Mouse (Mus musculus) MEL (cell line): ENCODE results near the gene Bbs9.
"Not testable (repeated sequence)": the region's sequence is repeated elsewhere in the genome, so short reads cannot be mapped to it uniquely, and the experiment has no call there.

Source experiments
- CHD2 ChIP-seq: IDR thresholded peaks from 2 replicates; pipeline ENCODE4 v1.6.1; 2011; ENCODE audit warnings: low read length, improper control_type of control experiment
- CTCF ChIP-seq, 3 experiments: IDR thresholded peaks in 2 of 3; conservative IDR thresholded peaks in 1 of 3; 2 replicates each; pipeline ENCODE4 v1.5.1; 2011 to 2012; ENCODE audit warnings: low read length in 3 of 3, low read depth in 2 of 3, mild to moderate bottlenecking in 2 of 3, improper control_type of control experiment in 1 of 3, inconsistent platforms in 1 of 3, mixed read lengths in 1 of 3, moderate library complexity in 1 of 3; ENCODE audit not compliant: control insufficient read depth in 1 of 3, insufficient read depth in 1 of 3, poor library complexity in 1 of 3, severe bottlenecking in 1 of 3
- TCF12 ChIP-seq: IDR thresholded peaks from 2 replicates; pipeline ENCODE4 v1.6.1; 2014; ENCODE audit warnings: low read depth, mild to moderate bottlenecking, inconsistent platforms, low read length, improper control_type of control experiment, moderate library complexity

- peak; percentile 6; the same call in 1 of the 2 replicates for TF ChIP-seq CHD2
- not testable (repeated sequence) for TF ChIP-seq TCF12; CTCF (IDR thresholded peaks at IDR 0.05 in 2 of 3, conservative IDR thresholded peaks at IDR 0.05 in 1 of 3; ENCODE audit: control insufficient read depth in 1 of 3, insufficient read depth in 1 of 3, low read depth in 2 of 3, low read length in 3 of 3, poor library complexity in 1 of 3, severe bottlenecking in 1 of 3)
Observed at GRCm38 (mm10) chr9:22453990-22454389, 21.5 kb upstream of the Bbs9 start, which contains the start of gene Gm17545.
